Mouse (Mus musculus) right cerebral cortex, postnatal 10 days (tissue): Measurements from ENCODE around the gene Tbc1d14.

Experiments used
- DNase-seq, 2 experiments: peaks; one replicate each; pipeline ENCODE4 v3.0.0; 2021; ENCODE audit warnings: low spot score in 2 of 2

Gene Tbc1d14

GRCm38 (mm10) chr5:36578982-36579381, 14.1 kb downstream of the Tbc1d14 start:
- DNase-seq: no peak

- no peak for DNase-seq
Measured at GRCm38 (mm10) chr5:36576457-36576856, 16.6 kb downstream of the Tbc1d14 start.

DNA sequence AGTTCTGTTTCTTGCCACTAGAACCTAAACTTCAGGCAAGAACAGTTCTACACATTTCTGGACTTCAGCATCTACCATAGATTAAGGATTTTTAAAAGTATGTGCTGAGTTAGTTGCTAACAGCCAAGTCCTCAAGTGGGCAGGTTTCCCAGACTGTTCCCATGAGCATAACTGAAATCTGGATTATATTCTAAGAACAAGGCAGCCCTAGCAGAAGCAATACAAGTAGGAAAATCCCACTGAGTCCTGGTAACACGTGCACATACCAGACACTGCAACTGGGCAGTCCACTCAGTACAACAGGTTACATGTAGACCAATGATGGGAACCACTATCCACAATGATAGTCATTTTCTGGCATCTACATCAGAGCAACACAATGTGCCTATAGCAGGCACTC, 17.3 kb downstream of the Tbc1d14 start:
- peak; percentile 71 to 77 for DNase-seq

DNA sequence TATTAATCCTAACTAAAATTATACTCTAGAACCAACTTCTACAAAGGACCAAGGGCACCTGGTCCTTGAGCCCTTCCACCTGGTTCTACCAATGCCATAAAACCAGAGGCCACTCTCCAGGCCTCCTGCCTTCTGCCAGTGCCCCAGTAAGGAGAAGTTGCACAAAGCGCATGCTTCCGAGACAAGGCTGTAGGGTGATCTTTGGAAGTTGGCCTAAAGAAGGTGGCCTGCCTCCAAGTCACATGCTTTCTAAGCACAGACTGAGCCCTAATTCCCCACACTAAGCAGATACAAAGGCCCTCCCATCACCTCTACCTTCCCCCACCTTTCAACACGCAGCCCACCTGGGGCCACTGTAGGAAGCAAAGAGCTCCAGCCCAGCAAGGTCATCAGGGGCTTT, 17.8 kb downstream of the Tbc1d14 start:
- peak; percentile 53 to 60 for DNase-seq

GRCm38 (mm10) chr5:36574147-36574870, 18.8 kb downstream of the Tbc1d14 start:
- no peak for DNase-seq

DNA sequence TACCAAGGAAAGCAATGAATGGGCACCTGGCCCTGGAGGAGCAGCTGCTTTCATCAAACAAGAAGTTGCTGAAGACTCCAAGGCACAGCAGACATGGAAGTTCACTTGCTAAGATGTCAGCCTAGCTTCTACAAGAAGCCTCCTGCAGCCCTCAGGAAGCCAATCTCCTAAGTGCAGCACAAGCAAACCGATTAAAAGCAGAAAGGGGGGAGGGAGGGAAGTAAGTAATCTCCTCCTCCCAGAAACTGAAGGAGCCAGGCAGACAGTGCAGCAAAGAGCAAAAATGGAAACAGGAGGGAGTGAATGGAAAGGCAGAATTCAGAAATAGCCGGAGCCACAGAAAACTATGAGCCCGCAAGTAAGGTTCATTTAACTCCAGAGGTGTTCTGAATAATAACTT, 19.7 kb downstream of the Tbc1d14 start:
- DNase-seq: no peak

GRCm38 (mm10) chr5:36571371-36571770, 21.7 kb downstream of the Tbc1d14 start:
- DNase-seq: no peak

DNA sequence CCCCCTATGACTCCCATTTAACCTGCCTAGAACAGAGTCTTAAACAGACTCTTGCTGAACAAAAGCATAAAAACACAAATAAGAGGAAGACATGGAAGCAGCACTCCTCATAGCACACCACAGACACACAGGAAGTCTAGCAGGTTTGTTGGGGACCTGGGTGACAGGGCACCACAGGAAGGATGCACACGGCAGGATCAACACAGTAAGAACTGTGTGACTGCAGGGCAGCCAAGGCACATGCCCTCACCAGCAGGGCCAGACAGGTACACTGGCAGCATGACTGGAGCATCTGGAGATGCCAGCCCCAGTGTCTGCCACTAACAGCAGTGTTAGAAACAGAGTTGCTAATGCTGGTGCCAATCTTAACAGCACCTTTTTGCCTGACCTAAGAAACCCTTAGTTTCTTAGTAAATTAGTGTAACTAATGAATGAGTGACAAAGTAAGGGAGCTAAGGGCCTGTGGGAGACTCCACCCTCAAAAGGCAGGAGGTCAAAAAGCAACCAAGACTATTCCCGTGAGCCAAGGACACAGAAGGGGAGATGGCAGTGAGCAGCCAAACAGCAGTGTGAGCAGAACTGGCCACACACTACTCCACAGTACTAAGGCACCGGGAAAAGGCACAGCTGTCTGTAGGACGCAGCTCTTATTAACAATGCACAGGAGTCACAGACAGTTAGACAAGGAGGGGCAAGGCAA, 22.4 kb downstream of the Tbc1d14 start:
- DNase-seq: no peak

GRCm38 (mm10) chr5:36570098-36570497, 23.0 kb downstream of the Tbc1d14 start:
- no peak for DNase-seq

- no peak for DNase-seq
Measured at GRCm38 (mm10) chr5:36568118-36568517, 25.0 kb downstream of the Tbc1d14 start.

GRCm38 (mm10) chr5:36567627-36568026, 25.4 kb downstream of the Tbc1d14 start:
- no peak for DNase-seq

DNA sequence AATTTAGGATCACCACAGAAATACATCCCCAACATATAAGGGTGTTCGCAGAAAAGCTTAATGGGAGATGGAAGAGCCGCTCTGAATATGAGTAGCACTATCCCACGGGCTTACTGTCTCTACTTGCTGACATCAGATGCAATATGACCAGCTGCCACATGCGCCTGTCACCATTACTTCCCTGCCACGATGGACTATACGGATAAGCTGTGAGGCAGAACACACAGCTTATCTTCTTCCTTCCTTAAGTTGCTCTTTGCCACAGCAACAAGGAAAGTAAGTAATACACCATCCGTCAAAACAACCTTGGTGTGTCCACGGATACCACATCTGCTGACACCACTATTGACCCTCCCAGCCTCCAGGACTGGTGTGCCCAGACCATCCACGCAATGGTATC, 28.5 kb downstream of the Tbc1d14 start:
- no peak for DNase-seq

GRCm38 (mm10) chr5:36563741-36564140, 29.3 kb downstream of the Tbc1d14 start:
- no peak for DNase-seq

DNA sequence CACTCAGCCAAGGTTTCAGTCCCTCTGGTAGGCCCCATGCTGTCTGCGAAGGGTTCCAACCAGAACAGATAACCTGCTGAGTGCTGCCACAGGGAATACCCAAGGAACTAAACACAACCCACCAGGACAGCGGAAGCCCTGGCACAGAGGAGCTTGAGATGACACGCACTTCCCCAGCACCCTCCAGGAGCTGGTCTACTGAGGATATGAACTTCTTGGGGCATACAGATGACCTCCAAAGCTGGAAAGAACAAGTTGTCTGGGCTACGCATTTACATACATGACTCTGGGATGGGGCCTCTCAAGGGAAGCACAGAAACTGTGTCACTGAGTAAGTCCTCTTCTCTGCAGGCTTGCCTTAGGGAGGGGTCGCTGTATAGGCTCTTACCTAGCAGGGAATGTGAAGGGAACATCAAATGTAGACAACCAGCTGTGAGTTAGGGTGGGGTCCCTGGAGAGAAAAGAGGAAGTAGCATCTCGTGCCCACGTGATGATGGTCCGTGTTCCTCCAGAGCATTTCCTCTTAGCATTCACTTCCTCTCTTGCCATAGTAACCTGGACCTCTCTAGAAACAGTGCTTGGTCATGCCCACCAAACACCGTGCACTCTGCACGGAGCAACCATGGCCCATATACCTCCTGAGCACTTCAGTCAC, 30.2 kb downstream of the Tbc1d14 start:
- no peak for DNase-seq

DNA sequence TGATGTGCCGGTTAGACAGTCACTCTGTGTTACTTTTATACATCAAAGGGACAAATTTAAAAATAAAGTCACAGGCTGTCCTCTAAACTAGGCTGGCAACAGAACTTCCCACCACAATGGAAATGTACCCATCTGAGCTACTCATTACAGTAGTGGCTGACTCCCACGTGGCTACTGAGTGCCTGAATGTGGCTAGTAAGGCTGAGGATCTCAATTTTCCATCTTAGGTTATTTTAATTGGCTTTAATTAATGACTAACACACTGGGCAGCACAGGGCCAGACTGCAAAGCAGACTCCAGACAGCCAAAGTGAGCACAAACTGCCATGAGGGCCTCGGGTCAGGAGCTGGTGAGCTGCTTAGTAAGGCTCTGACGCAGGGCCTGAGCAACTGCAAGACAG, 31.6 kb downstream of the Tbc1d14 start:
- no peak for DNase-seq

DNA sequence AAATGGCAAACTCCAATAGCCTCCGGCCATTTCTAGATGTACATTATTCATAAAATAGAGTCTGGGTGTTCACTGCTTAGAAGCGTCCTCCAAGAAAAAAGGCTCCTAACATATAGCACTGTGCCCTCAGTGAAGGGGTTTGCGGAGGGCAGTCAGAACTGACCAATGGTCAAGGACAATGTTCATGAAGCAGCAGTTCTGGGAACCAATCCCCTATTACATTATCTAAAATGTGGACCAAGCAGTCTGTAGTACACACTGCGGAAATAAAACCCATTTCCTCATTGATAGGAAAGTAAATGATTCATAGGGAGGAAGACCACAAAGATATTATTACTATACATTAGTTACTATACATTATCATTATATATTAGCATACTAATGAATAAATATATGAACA, 32.6 kb downstream of the Tbc1d14 start:
- no peak for DNase-seq

DNA sequence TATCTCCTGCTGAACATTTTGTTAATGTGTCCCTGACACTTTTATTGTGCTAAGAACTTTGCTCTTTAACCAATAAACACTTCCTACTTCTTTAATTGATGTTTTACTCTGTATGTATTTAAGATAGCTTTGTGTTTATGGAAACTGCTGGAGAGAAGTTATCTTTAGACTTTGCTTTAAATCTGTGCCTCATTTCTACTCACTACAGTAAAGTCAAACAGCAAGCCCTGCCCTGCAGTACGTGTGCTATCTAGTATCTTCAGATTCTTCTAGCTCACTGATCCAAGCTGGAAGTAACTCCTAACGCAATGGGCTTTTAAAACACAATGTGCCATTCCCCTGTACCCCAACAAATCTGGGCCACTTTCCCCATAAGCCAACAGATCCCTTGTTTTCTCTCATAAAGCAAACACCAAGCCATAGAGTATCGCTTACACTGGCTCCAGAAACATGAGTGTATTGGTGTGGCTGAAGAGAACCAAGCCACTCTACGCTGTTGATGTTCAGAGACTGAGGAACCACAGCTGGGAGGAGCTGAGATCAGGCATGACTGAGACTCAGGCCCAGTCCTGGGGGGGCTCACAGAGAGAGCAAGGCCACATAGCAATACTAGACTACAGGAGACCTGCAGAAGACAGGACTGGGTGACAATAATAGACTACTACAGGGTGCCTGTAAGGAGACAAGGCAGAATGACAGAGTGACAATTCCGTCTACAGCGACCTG, 33.4 kb downstream of the Tbc1d14 start:
- no peak for DNase-seq

GRCm38 (mm10) chr5:36559106-36559505, 34.0 kb downstream of the Tbc1d14 start:
- no peak for DNase-seq

DNA sequence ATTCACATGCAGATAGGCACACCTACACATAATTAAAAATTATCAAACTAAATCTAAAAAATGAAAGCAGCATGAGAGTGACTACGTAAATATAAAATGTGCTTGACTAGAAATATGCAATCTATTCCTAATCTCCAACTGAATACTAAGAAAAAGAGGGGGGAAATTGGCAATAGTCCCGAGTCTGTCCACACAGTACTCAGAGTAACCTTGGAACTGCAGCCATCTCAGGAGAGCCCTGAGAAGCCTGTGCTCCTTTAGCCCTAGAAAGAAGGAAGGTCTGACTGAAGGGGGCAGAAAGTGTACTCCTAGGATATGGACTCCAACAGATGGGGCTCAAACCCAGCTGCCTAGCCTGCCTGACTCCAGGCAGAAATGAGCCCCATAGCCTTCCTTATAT, 34.5 kb downstream of the Tbc1d14 start:
- no peak for DNase-seq

DNA sequence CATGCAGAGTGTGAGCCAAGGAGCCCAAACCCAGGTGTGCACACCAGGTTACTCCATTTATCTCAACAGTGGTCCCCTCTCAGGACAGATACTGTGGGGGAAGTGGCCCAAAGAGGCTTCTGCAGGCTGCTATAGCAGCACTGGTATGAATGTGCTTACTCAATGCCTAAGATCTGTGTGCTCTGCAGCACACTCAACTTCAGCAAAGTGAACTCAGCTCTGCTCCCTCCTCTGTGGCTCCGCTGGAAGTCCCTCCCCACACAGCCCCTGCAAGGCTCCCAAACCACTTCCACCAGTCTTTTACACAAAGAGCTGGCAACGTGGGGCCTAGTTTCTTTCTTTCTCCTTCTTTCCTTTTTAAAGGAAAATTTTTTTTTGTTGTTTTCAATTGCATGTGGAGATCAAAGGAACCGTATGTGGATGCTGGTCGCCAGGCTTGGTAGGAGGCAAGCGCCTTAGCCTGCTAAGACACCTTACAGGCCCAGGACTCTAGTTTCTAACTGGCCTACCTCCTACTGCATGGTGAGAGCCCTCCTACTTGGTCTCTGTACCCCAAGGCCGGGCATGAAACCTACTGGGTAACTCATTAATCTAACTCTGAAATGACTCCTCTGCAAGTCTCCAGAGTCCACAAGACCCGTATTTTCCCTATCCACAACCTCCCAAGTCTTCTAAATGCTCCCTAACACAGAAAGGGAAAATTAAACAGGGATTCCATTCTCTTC, 35.3 kb downstream of the Tbc1d14 start:
- no peak for DNase-seq

DNA sequence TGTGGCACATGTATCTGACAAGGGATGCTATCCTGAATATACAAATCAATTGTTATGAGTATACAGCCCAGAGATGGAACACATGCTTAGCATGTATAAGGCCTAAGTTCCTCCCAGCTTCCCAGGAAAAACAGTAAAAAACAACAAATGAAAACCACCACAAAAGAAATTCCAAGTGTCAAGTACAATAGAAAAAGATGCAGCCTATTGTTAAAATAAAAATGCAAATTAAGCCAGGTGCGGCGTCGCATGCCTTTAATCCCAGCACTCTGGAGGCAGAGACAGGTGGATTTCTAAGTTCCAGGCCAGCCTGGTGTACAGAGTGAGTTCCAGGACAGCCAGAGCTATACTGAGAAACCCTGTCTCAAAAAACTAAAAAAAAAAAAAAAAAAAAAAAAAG, 36.2 kb downstream of the Tbc1d14 start:
- DNase-seq: no peak

GRCm38 (mm10) chr5:36556289-36556688, 36.8 kb downstream of the Tbc1d14 start:
- DNase-seq: no peak
